Mouse (Mus musculus) bone marrow, adult 2 months (tissue): ENCODE measurements around the gene 1700129C05Rik. TPM values are rescaled to one million over a fixed set of nuclear protein-coding genes. Genes with fewer than 3 reads are reported as not detected.

Source experiments
- H3K27ac ChIP-seq: fragments of 200-500 bp; 2 replicates; pipeline ENCODE4 v1.5.1; 2012; ENCODE audit warnings: low read depth, mild to moderate bottlenecking, control low read depth, inconsistent platforms, low read length; ENCODE audit not compliant: control insufficient read depth, poor library complexity, insufficient read depth
- H3K4me1 ChIP-seq: fragments of 200-500 bp; 2 replicates; pipeline ENCODE4 v1.6.1; 2011; ENCODE audit warnings: low read length; ENCODE audit not compliant: control insufficient read depth, insufficient read depth
- H3K4me3 ChIP-seq: fragments of 200-500 bp; replicated peaks from 2 replicates; pipeline ENCODE3; 2011; ENCODE audit warnings: mild to moderate bottlenecking, low read depth, low read length, control low read depth; ENCODE audit not compliant: control insufficient read depth
- CTCF ChIP-seq: fragments of 200-500 bp; IDR thresholded peaks from 2 replicates; pipeline ENCODE4 v1.5.1; 2011; ENCODE audit warnings: low read length, control low read depth; ENCODE audit not compliant: control insufficient read depth, insufficient read depth
- POLR2A ChIP-seq: fragments of 200-500 bp; IDR thresholded peaks from 2 replicates; pipeline ENCODE4 v1.6.1; 2011; ENCODE audit warnings: low read depth, mild to moderate bottlenecking, control low read depth, low read length, borderline replicate concordance; ENCODE audit not compliant: control insufficient read depth
- WGBS: fragments of 180-500 bp; shearing (Covaris S2); methylation state at CpG from one replicate; pipeline ENCODE4 v1.1.7; 2018; 5-methylcytosine and 5-hydroxymethylcytosine counted together
- polyA plus RNA-seq: library from polyadenylated mRNA; stranded (reverse); fragments of >200 nt; gene quantifications from 2 replicates; pipeline ENCODE4 v1.2.4, GENCODE M21; 2011; ENCODE audit warnings: low replicate concordance; ENCODE audit not compliant: missing spikeins, insufficient read depth, insufficient read length

Gene 1700129C05Rik
- polyA plus RNA-seq, 1 experiment, result not detected

- no peak overlapping the region for H3K27ac ChIP-seq
- H3K4me3 ChIP-seq, result no peak overlapping the region
- no peak for TF ChIP-seq CTCF
- TF ChIP-seq POLR2A, result no peak
- 68% methylated on average over 10 of the region's 10 CpGs for WGBS
- no peaks in the 10 kb centered on the region for H3K4me1 ChIP-seq
These were observed 38.6 kb downstream of the 1700129C05Rik start for GRCm38 (mm10) chr14:59104006-59104605.

- no peaks in the 10 kb centered on the region for H3K4me1 ChIP-seq
- TF ChIP-seq CTCF (no peak), POLR2A (no peak)
- H3K4me3 ChIP-seq, result no peak overlapping the region
- no peak overlapping the region for H3K27ac ChIP-seq
These were observed 49.1 kb downstream of the 1700129C05Rik start for GRCm38 (mm10) chr14:59093601-59094000.

GRCm38 (mm10) chr14:59084396-59084795, 58.3 kb downstream of the 1700129C05Rik start:
- H3K27ac ChIP-seq, result no peak overlapping the region
- WGBS, result 31% methylated on average over 6 of the region's 6 CpGs
- H3K4me1 ChIP-seq, result no peaks in the 10 kb centered on the region
- TF ChIP-seq CTCF, result no peak
- TF ChIP-seq POLR2A, result no peak
- H3K4me3 ChIP-seq, result no peak overlapping the region

Other genes starting within 250 kb of the 1700129C05Rik start
- gene Gm5142, start 35.9 kb upstream of the 1700129C05Rik start, polyA plus RNA-seq, result not detected in 2 replicates
- 5.9 and 13.7 TPM in 2 replicates for gene Rcbtb1, start 58.3 kb upstream of the 1700129C05Rik start, polyA plus RNA-seq
- not detected in 2 replicates for gene Gm6904, start 117.3 kb upstream of the 1700129C05Rik start, polyA plus RNA-seq
- 1.0 and 1.2 TPM in 2 replicates for gene Phf11a, start 154.6 kb upstream of the 1700129C05Rik start, polyA plus RNA-seq
- gene Phf11b, start 198.5 kb upstream of the 1700129C05Rik start, polyA plus RNA-seq, result 3.3 and 10.0 TPM in 2 replicates
- gene Phf11d, start 222.6 kb upstream of the 1700129C05Rik start, polyA plus RNA-seq, result 3.8 and 8.3 TPM in 2 replicates